ENCODE assay signal across 14 mouse cellular contexts in the genomic region with DNA sequence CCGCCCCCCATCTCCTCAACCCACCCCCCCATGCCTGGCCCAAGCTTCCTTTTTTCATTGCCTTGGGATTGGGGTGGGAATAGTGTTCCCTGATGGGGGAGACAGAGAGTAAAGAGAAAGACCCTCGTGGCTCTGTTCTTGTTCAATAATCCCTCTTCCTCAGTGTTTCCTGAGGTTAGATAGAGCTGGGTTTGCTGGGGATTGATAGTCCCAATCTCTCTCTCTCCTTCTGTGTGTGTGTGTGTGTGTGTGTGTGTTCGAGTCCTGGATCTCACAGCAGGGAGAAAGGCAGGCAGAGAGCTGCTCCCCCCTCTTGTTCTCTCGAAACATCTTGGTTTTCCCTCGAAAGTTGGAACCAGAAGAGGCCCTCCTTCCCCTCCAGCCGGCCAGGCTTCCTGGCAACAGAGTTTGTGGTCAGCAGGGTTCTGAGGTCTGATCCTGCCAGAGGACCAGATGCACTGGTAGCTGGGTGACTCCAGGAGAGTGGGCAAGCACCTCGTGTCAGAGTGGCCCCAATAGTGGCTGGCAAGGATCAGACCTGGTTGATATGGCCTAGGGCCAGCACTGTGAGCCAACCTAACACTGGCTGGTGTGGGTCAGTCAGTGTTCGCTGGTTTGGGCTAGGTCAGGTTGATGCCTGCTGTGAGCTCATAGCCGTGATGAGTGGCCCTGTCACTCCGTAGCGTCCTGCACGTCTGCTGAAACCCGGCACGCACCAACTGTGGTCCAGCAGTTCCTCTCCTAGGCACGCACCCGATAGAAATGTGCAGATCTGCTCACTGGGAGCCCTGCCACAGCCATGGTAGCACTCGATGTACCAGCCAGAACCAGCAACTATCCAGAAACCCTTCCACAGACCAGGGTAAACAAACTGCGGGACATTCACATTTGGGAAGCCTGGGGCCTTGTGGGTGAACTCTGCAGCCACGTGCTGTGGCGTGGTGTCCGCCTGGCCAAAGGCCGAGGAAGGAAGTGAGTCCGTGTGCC. TPM values are rescaled to one million over a fixed set of nuclear protein-coding genes. Genes with fewer than 3 reads are reported as not detected.
DNase-seq lines count a peak whose midpoint lies in the region; ATAC-seq and TF ChIP-seq lines count a peak whose summit lies in the region.
"Had no signal": no experiment of that assay in that cellular context is flagged by ENCODE, and none has a peak within 500 bp of the region (broad histone marks: within the 10 kb centered on the region; RNA-seq: fewer than 3 reads in every experiment).

No protein-coding gene starts in this region.

- 73% methylated on average over 23 of the region's 23 CpGs for WGBS in hindbrain, embryonic 10.5 days
- WGBS in hindbrain, embryonic 16.5 days, result 68% methylated on average over 22 of the region's 23 CpGs
- 80% methylated on average over 23 of the region's 23 CpGs for WGBS in embryonic facial prominence, embryonic 10.5 days
- 47% methylated on average over 23 of the region's 23 CpGs for WGBS in liver, postnatal 0 days (ENCODE audit: insufficient replicate concordance)

- TF ChIP-seq POLR2A in MEL (IDR thresholded peaks at IDR 0.05; ENCODE audit: control insufficient read depth in 1 of 2, insufficient read depth in 1 of 2, low read depth in 1 of 2, low read length in 2 of 2, poor library complexity in 1 of 2), result no peak

- no peak overlapping the region for H3K9ac ChIP-seq in hindbrain, embryonic 16.5 days (ENCODE audit: low read depth, low read length)
- H3K9ac ChIP-seq in MEL (ENCODE audit: control insufficient read depth, low read depth, low read length, poor library complexity, severe bottlenecking), result no peak overlapping the region
- no peak overlapping the region for H3K9ac ChIP-seq in liver, postnatal 0 days (replicated peaks)
- H3K9ac ChIP-seq: forebrain, embryonic 13.5 days; limb, embryonic 15.5 days; neural tube, embryonic 12.5 days had no signal

- H3K36me3 ChIP-seq in hindbrain, embryonic 10.5 days, result no peaks in the 10 kb centered on the region
- no peaks in the 10 kb centered on the region for H3K36me3 ChIP-seq in hindbrain, embryonic 16.5 days (ENCODE audit: control insufficient read depth, insufficient read depth, low read length)
- peaks cover 0 to 2% of the 10 kb centered on the region in 2 experiments; a peak in 1 of 4 replicates for H3K36me3 ChIP-seq in MEL (ENCODE audit: control insufficient read depth in 1 of 2, insufficient read depth in 2 of 2, low read length in 2 of 2)
- H3K36me3 ChIP-seq in embryonic facial prominence, embryonic 10.5 days (replicated peaks), result no peaks in the 10 kb centered on the region
- no peaks in the 10 kb centered on the region for H3K36me3 ChIP-seq in liver, postnatal 0 days (replicated peaks; ENCODE audit: insufficient read depth, low read length)
- H3K36me3 ChIP-seq: limb, embryonic 15.5 days; neural tube, embryonic 12.5 days had no signal

- H3K79me2 ChIP-seq in MEL (ENCODE audit: control insufficient read depth, insufficient read depth, low read length, poor library complexity), result peaks cover 20% of the 10 kb centered on the region

- peaks cover 60% of the 10 kb centered on the region for H3K4me1 ChIP-seq in hindbrain, embryonic 10.5 days (replicated peaks)
- H3K4me1 ChIP-seq in hindbrain, embryonic 16.5 days (ENCODE audit: control insufficient read depth, insufficient read depth, low read depth, low read length), result peaks cover 11% of the 10 kb centered on the region
- H3K4me1 ChIP-seq in MEL (ENCODE audit: control insufficient read depth in 1 of 2, insufficient read depth in 2 of 2, low read length in 2 of 2), result peaks cover 0 to 10% of the 10 kb centered on the region in 2 experiments; a peak in 2 of 4 replicates
- H3K4me1 ChIP-seq in embryonic facial prominence, embryonic 10.5 days, result peaks cover 64% of the 10 kb centered on the region
- H3K4me1 ChIP-seq in liver, postnatal 0 days (ENCODE audit: insufficient read depth), result peaks cover 40% of the 10 kb centered on the region

- H3K27ac ChIP-seq in hindbrain, embryonic 10.5 days, result peak overlapping the region; percentile 24
- H3K27ac ChIP-seq in hindbrain, embryonic 16.5 days (ENCODE audit: low read depth, low read length), result no peak overlapping the region
- no peak overlapping the region for H3K27ac ChIP-seq in MEL (ENCODE audit: control insufficient read depth, low read depth, low read length)
- H3K27ac ChIP-seq in embryonic facial prominence, embryonic 10.5 days (replicated peaks), result peak overlapping the region; percentile 31
- peak overlapping the region; percentile 68 for H3K27ac ChIP-seq in liver, postnatal 0 days (ENCODE audit: low read depth)
- H3K27ac ChIP-seq: forebrain, embryonic 13.5 days; limb, embryonic 15.5 days; neural tube, embryonic 12.5 days had no signal

- no peak for TF ChIP-seq CTCF in MEL (IDR thresholded peaks at IDR 0.05 in 2 of 3, conservative IDR thresholded peaks at IDR 0.05 in 1 of 3; ENCODE audit: control insufficient read depth in 1 of 3, insufficient read depth in 1 of 3, low read depth in 2 of 3, low read length in 3 of 3, poor library complexity in 1 of 3, severe bottlenecking in 1 of 3)
- no peak for TF ChIP-seq CTCF in liver, postnatal 0 days (IDR thresholded peaks at IDR 0.05; ENCODE audit: low read depth)

- no peak for ATAC-seq in hindbrain, embryonic 16.5 days
- no peak for ATAC-seq in liver, postnatal 0 days
- ATAC-seq: forebrain, embryonic 13.5 days; inflammation-experienced regulatory T-cells, adult 6 months had no signal

- no peaks in the 10 kb centered on the region for H3K9me3 ChIP-seq in hindbrain, embryonic 10.5 days
- H3K9me3 ChIP-seq in hindbrain, embryonic 16.5 days (ENCODE audit: control insufficient read depth, low read length), result no peaks in the 10 kb centered on the region
- no peaks in the 10 kb centered on the region for H3K9me3 ChIP-seq in MEL (replicated peaks; ENCODE audit: insufficient read depth, low read length)
- H3K9me3 ChIP-seq in embryonic facial prominence, embryonic 10.5 days, result no peaks in the 10 kb centered on the region
- H3K9me3 ChIP-seq in liver, postnatal 0 days (ENCODE audit: low read length), result no peaks in the 10 kb centered on the region
- H3K9me3 ChIP-seq: forebrain, embryonic 13.5 days; limb, embryonic 15.5 days; neural tube, embryonic 12.5 days had no signal

- no peaks in the 10 kb centered on the region for H3K27me3 ChIP-seq in hindbrain, embryonic 10.5 days (ENCODE audit: insufficient read depth, poor library complexity, severe bottlenecking)
- peaks cover 8% of the 10 kb centered on the region for H3K27me3 ChIP-seq in hindbrain, embryonic 16.5 days (replicated peaks; ENCODE audit: control insufficient read depth, insufficient read depth, low read length)
- H3K27me3 ChIP-seq in MEL (ENCODE audit: control insufficient read depth in 1 of 2, insufficient read depth in 2 of 2, low read length in 2 of 2), result no peaks in the 10 kb centered on the region
- no peaks in the 10 kb centered on the region for H3K27me3 ChIP-seq in embryonic facial prominence, embryonic 10.5 days (replicated peaks; ENCODE audit: low read depth, poor library complexity, severe bottlenecking)
- H3K27me3 ChIP-seq in liver, postnatal 0 days (ENCODE audit: insufficient read depth, low read length), result no peaks in the 10 kb centered on the region
- H3K27me3 ChIP-seq: forebrain, embryonic 13.5 days; limb, embryonic 15.5 days; neural tube, embryonic 12.5 days had no signal

- no peak overlapping the region for H3K4me2 ChIP-seq in hindbrain, embryonic 16.5 days (ENCODE audit: low read length)
- H3K4me2 ChIP-seq in liver, postnatal 0 days (ENCODE audit: low read depth, low read length), result no peak overlapping the region
- H3K4me2 ChIP-seq: forebrain, embryonic 13.5 days; limb, embryonic 15.5 days; neural tube, embryonic 12.5 days had no signal

- DNase-seq in hindbrain, embryonic 10.5 days (ENCODE audit: low spot score), result no peak
- DNase-seq in MEL (ENCODE audit: low read depth, low spot score), result no peak
- DNase-seq in embryonic facial prominence, embryonic 10.5 days (ENCODE audit: low spot score), result no peak
- DNase-seq in liver, postnatal 0 days, result no peak
- DNase-seq in ovary, postnatal 14 days (ENCODE audit: low spot score), result no peak
- DNase-seq in adrenal gland, adult 8-10 months, result no peak
- no peak for DNase-seq in MN1 (ENCODE audit: low spot score)
- DNase-seq: spleen, adult 18-20 months had no signal

- peak; percentile 34 to 58; a peak in 2 of 4 replicates for TF ChIP-seq EP300 in MEL (IDR thresholded peaks at IDR 0.05; ENCODE audit: low read depth in 1 of 2, low read length in 2 of 2)
- no peak for TF ChIP-seq EP300 in liver, postnatal 0 days (IDR thresholded peaks at IDR 0.05; ENCODE audit: low read depth)

- no peak overlapping the region for H3K4me3 ChIP-seq in hindbrain, embryonic 10.5 days
- H3K4me3 ChIP-seq in hindbrain, embryonic 16.5 days (ENCODE audit: low read length), result no peak overlapping the region
- H3K4me3 ChIP-seq in MEL (ENCODE audit: control insufficient read depth in 1 of 2, insufficient read depth in 1 of 2, low read depth in 2 of 2, low read length in 2 of 2), result no peak overlapping the region
- H3K4me3 ChIP-seq in embryonic facial prominence, embryonic 10.5 days, result no peak overlapping the region
- no peak overlapping the region for H3K4me3 ChIP-seq in liver, postnatal 0 days (ENCODE audit: low read depth, low read length)
- H3K4me3 ChIP-seq: forebrain, embryonic 13.5 days; limb, embryonic 15.5 days; neural tube, embryonic 12.5 days had no signal

- no peak for TF ChIP-seq RAD21 in MEL (IDR thresholded peaks at IDR 0.05; ENCODE audit: low read depth, low read length)

RNA-seq across cellular contexts. Expression of a gene that starts 3.8 kb away (rescaled TPM):
- 541 and 748 TPM in 2 replicates for polyA plus RNA-seq in hindbrain, embryonic 10.5 days (2016; fragmentation: Nextera tagmentation; extraction: Ambion mirVana)
- 144 and 155 TPM in 2 replicates for polyA plus RNA-seq in hindbrain, embryonic 16.5 days (2015; fragmentation: Nextera tagmentation; extraction: Ambion mirVana)
- total RNA-seq in MEL (2012; rRNA removed), result 96.0 and 106 TPM in 2 replicates
- polyA plus RNA-seq in MEL (2012; ENCODE audit: insufficient read depth in 1 of 2, insufficient read length in 2 of 2, low read depth in 1 of 2, low replicate concordance in 2 of 2, missing spikeins in 1 of 2), result 100 to 1,000 TPM in 1 of 2 experiments, not detected in 1; 112 TPM
- polyA plus RNA-seq in embryonic facial prominence, embryonic 10.5 days (2016; fragmentation: Nextera tagmentation; extraction: Ambion mirVana), result 819 and 896 TPM in 2 replicates
- polyA plus RNA-seq in liver, postnatal 0 days (2015; fragmentation: Nextera tagmentation; extraction: Ambion mirVana), result 64.0 and 64.9 TPM in 2 replicates
- 10 to 100 TPM; 14.7 to 23.4 (median 20.9) TPM for total RNA-seq in adrenal gland, adult 8-10 months (2022)

RNA-seq across cellular contexts. Expression of a gene that starts 13.0 kb away (rescaled TPM):
- polyA plus RNA-seq in hindbrain, embryonic 10.5 days (2016; fragmentation: Nextera tagmentation; extraction: Ambion mirVana), result 19.1 and 23.9 TPM in 2 replicates
- 77.2 and 83.3 TPM in 2 replicates for polyA plus RNA-seq in hindbrain, embryonic 16.5 days (2015; fragmentation: Nextera tagmentation; extraction: Ambion mirVana)
- 20.6 and 21.5 TPM in 2 replicates for total RNA-seq in MEL (2012; rRNA removed)
- polyA plus RNA-seq in MEL (2012; ENCODE audit: insufficient read depth in 1 of 2, insufficient read length in 2 of 2, low read depth in 1 of 2, low replicate concordance in 2 of 2, missing spikeins in 1 of 2), result 10 to 100 TPM in 1 of 2 experiments, not detected in 1; 56.5 TPM
- polyA plus RNA-seq in embryonic facial prominence, embryonic 10.5 days (2016; fragmentation: Nextera tagmentation; extraction: Ambion mirVana), result 12.1 and 15.9 TPM in 2 replicates
- 15.0 and 16.7 TPM in 2 replicates for polyA plus RNA-seq in liver, postnatal 0 days (2015; fragmentation: Nextera tagmentation; extraction: Ambion mirVana)
- total RNA-seq in adrenal gland, adult 8-10 months (2022), result 10 to 100 TPM; 22.9 to 29.4 (median 23.4) TPM

RNA-seq across cellular contexts. Expression of a gene that starts 31.3 kb away (rescaled TPM):
- polyA plus RNA-seq in hindbrain, embryonic 10.5 days (2016; fragmentation: Nextera tagmentation; extraction: Ambion mirVana), result 2.2 and 4.2 TPM in 2 replicates
- 9.3 and 10.0 TPM in 2 replicates for polyA plus RNA-seq in hindbrain, embryonic 16.5 days (2015; fragmentation: Nextera tagmentation; extraction: Ambion mirVana)
- not detected in 2 replicates for total RNA-seq in MEL (2012; rRNA removed)
- under 1 TPM in 1 of 2 experiments, not detected in 1; 0.06 TPM for polyA plus RNA-seq in MEL (2012; ENCODE audit: insufficient read depth in 1 of 2, insufficient read length in 2 of 2, low read depth in 1 of 2, low replicate concordance in 2 of 2, missing spikeins in 1 of 2)
- polyA plus RNA-seq in embryonic facial prominence, embryonic 10.5 days (2016; fragmentation: Nextera tagmentation; extraction: Ambion mirVana), result 0.96 and 1.3 TPM in 2 replicates
- polyA plus RNA-seq in liver, postnatal 0 days (2015; fragmentation: Nextera tagmentation; extraction: Ambion mirVana), result not detected in 2 replicates
- 1 to 10 TPM; 2.6 to 3.9 (median 3.2) TPM for total RNA-seq in adrenal gland, adult 8-10 months (2022)
- polyA plus RNA-seq: heart, embryonic 14.5 days had no signal

Comparison
In these comparisons a context has a peak if more than half of its experiments do, and no peak if none do; other contexts are left out.
1. H3K27ac ChIP-seq: peak in hindbrain, embryonic 10.5 days (single experiment), embryonic facial prominence, embryonic 10.5 days (single experiment) and liver, postnatal 0 days (single experiment); none in hindbrain, embryonic 16.5 days (single experiment) and MEL (single experiment).